Comparison of ENCODE assay signal across 32 mouse cellular contexts in the genomic region with DNA sequence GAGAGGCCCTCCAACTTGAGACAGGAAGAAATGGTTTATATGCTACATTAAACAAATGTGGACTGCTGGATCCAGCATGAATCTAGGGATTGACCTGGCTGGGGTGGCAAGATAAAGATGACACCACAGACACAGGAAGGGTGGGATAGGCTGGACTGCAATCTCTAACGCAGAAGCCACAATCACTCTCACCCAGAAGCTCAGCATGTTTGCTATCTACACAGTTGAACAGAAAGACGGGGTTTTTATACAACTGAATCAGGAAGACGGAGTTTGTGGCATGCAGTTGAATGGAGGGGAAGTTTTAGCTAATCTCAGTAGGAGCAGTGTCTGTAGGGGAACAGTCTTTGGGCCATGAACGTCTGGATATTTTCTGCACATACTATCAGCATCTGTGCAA. TPM values are rescaled to one million over a fixed set of nuclear protein-coding genes. Genes with fewer than 3 reads are reported as not detected.
DNase-seq lines count a peak whose midpoint lies in the region; ATAC-seq and TF ChIP-seq lines count a peak whose summit lies in the region.
"Had no signal": no experiment of that assay in that cellular context is flagged by ENCODE, and none has a peak within 500 bp of the region (broad histone marks: within the 10 kb centered on the region; RNA-seq: fewer than 3 reads in every experiment).

No protein-coding gene starts in this region.

- intact Hi-C loops in left cerebral cortex, postnatal 25 days (cut with DNase I): no loop called here

- 38% methylated on average over 4 of the region's 4 CpGs for WGBS in liver, embryonic 11.5 days
- WGBS in liver, embryonic 12.5 days (ENCODE audit: insufficient replicate concordance): 19% methylated on average over 4 of the region's 4 CpGs
- WGBS in liver, postnatal 0 days (ENCODE audit: insufficient replicate concordance): 50% methylated on average over 4 of the region's 4 CpGs
- WGBS in intestine, embryonic 15.5 days: 73% methylated on average over 4 of the region's 4 CpGs

- H3K36me3 ChIP-seq in liver, embryonic 11.5 days (ENCODE audit: control insufficient read depth, insufficient read depth, low read length): no peaks in the 10 kb centered on the region
- H3K36me3 ChIP-seq in liver, embryonic 12.5 days: no peaks in the 10 kb centered on the region
- H3K36me3 ChIP-seq in liver, postnatal 0 days (replicated peaks; ENCODE audit: insufficient read depth, low read length): no peaks in the 10 kb centered on the region
- no peaks in the 10 kb centered on the region for H3K36me3 ChIP-seq in intestine, embryonic 15.5 days
- H3K36me3 ChIP-seq: embryonic facial prominence, embryonic 10.5 days; embryonic facial prominence, embryonic 13.5 days; forebrain, embryonic 12.5 days; forebrain, embryonic 15.5 days; heart, embryonic 10.5 days; heart, embryonic 13.5 days had no signal

- H3K4me3 ChIP-seq in liver, embryonic 11.5 days (ENCODE audit: low read depth, low read length): no peak overlapping the region
- H3K4me3 ChIP-seq in liver, embryonic 12.5 days: no peak overlapping the region
- H3K4me3 ChIP-seq in liver, postnatal 0 days (ENCODE audit: low read depth, low read length): no peak overlapping the region
- no peak overlapping the region for H3K4me3 ChIP-seq in intestine, embryonic 15.5 days (replicated peaks)
- H3K4me3 ChIP-seq: embryonic facial prominence, embryonic 10.5 days; embryonic facial prominence, embryonic 13.5 days; erythroblast, embryonic 14.5 days; forebrain, embryonic 12.5 days; forebrain, embryonic 15.5 days; heart, adult 2 months; heart, embryonic 10.5 days; heart, embryonic 13.5 days had no signal

- H3K9ac ChIP-seq in liver, embryonic 11.5 days (ENCODE audit: low read depth, low read length): no peak overlapping the region
- no peak overlapping the region for H3K9ac ChIP-seq in liver, embryonic 12.5 days
- H3K9ac ChIP-seq in liver, postnatal 0 days (replicated peaks): no peak overlapping the region
- H3K9ac ChIP-seq in intestine, embryonic 15.5 days: no peak overlapping the region
- H3K9ac ChIP-seq: embryonic facial prominence, embryonic 13.5 days; forebrain, embryonic 12.5 days; forebrain, embryonic 15.5 days; heart, embryonic 13.5 days; hindbrain, embryonic 14.5 days had no signal

- no peak for TF ChIP-seq CTCF in liver, postnatal 0 days (IDR thresholded peaks at IDR 0.05; ENCODE audit: low read depth)

- ATAC-seq in liver, embryonic 11.5 days (replicated peaks; ENCODE audit: low FRiP score): peak; percentile 54
- 0 out of 2 replicates have a peak, but pooled peaks have one; percentile 30 for ATAC-seq in liver, embryonic 12.5 days
- peak; percentile 33 for ATAC-seq in liver, postnatal 0 days
- ATAC-seq in intestine, embryonic 15.5 days: no peak
- ATAC-seq: activated CD4-positive, CD25-positive, alpha-beta regulatory T cell, adult 4 months; forebrain, embryonic 15.5 days; hindbrain, postnatal 0 days had no signal

- no peak overlapping the region for H3K27ac ChIP-seq in liver, embryonic 11.5 days (ENCODE audit: low read depth, low read length)
- no peak overlapping the region for H3K27ac ChIP-seq in liver, embryonic 12.5 days
- H3K27ac ChIP-seq in liver, postnatal 0 days (ENCODE audit: low read depth): no peak overlapping the region
- no peak overlapping the region for H3K27ac ChIP-seq in intestine, embryonic 15.5 days
- H3K27ac ChIP-seq: embryonic facial prominence, embryonic 10.5 days; embryonic facial prominence, embryonic 13.5 days; forebrain, embryonic 12.5 days; forebrain, embryonic 15.5 days; heart, adult 2 months; heart, embryonic 10.5 days; heart, embryonic 13.5 days; hindbrain, embryonic 14.5 days; hindbrain, postnatal 0 days had no signal

- no peak overlapping the region for H3K4me2 ChIP-seq in liver, embryonic 11.5 days
- H3K4me2 ChIP-seq in liver, embryonic 12.5 days: no peak overlapping the region
- no peak overlapping the region for H3K4me2 ChIP-seq in liver, postnatal 0 days (ENCODE audit: low read depth, low read length)
- H3K4me2 ChIP-seq in intestine, embryonic 15.5 days (replicated peaks): no peak overlapping the region
- H3K4me2 ChIP-seq: embryonic facial prominence, embryonic 13.5 days; forebrain, embryonic 12.5 days; forebrain, embryonic 15.5 days; heart, embryonic 13.5 days; hindbrain, embryonic 14.5 days had no signal

- peak; percentile 58; the same call in 1 of the 2 replicates for TF ChIP-seq EP300 in liver, postnatal 0 days (IDR thresholded peaks at IDR 0.05; ENCODE audit: low read depth)

- DNase-seq in liver, embryonic 11.5 days (ENCODE audit: low spot score): no peak
- DNase-seq in liver: no peak
- DNase-seq in liver, postnatal 0 days: no peak
- DNase-seq in cerebellum, adult 11 months: no peak
- DNase-seq in left cerebral cortex, postnatal 25 days (ENCODE audit: low spot score in 2 of 2): no peak
- DNase-seq in ovary, postnatal 10 days (ENCODE audit: low spot score): no peak
- DNase-seq: adrenal gland, adult 8-10 months; adrenal gland, postnatal 25 days; cerebellum, adult 18-20 months; cerebellum, adult 9-10 months; cerebellum, postnatal 14 days; embryo, embryonic 11 days; gastrocnemius, postnatal 25 days; heart, adult 2 months; heart, postnatal 14 days; heart, postnatal 4 days had no signal

- no peaks in the 10 kb centered on the region; the same call in none of the 2 replicates for H3K27me3 ChIP-seq in liver, embryonic 11.5 days (replicated peaks; ENCODE audit: control insufficient read depth, insufficient read depth, low read length)
- peaks cover 3% of the 10 kb centered on the region; the same call in 1 of the 2 replicates for H3K27me3 ChIP-seq in liver, embryonic 12.5 days (replicated peaks)
- 0 out of 2 replicates have a peak, but pooled peaks cover 3% of the 10 kb centered on the region for H3K27me3 ChIP-seq in liver, postnatal 0 days (ENCODE audit: insufficient read depth, low read length)
- no peaks in the 10 kb centered on the region for H3K27me3 ChIP-seq in intestine, embryonic 15.5 days (replicated peaks)
- H3K27me3 ChIP-seq: forebrain, embryonic 15.5 days had no signal

- H3K4me1 ChIP-seq in liver, embryonic 11.5 days (replicated peaks; ENCODE audit: control insufficient read depth, insufficient read depth, low read length): no peaks in the 10 kb centered on the region
- H3K4me1 ChIP-seq in liver, embryonic 12.5 days: no peaks in the 10 kb centered on the region
- H3K4me1 ChIP-seq in liver, postnatal 0 days (ENCODE audit: insufficient read depth): no peaks in the 10 kb centered on the region
- H3K4me1 ChIP-seq in intestine, embryonic 15.5 days (replicated peaks): no peaks in the 10 kb centered on the region
- H3K4me1 ChIP-seq: embryonic facial prominence, embryonic 10.5 days; embryonic facial prominence, embryonic 13.5 days; forebrain, embryonic 12.5 days; forebrain, embryonic 15.5 days; heart, embryonic 10.5 days; heart, embryonic 13.5 days had no signal

- H3K9me3 ChIP-seq in liver, embryonic 11.5 days (ENCODE audit: control insufficient read depth, low read length): no peaks in the 10 kb centered on the region
- no peaks in the 10 kb centered on the region for H3K9me3 ChIP-seq in liver, embryonic 12.5 days (replicated peaks)
- H3K9me3 ChIP-seq in liver, postnatal 0 days (ENCODE audit: low read length): no peaks in the 10 kb centered on the region
- no peaks in the 10 kb centered on the region for H3K9me3 ChIP-seq in intestine, embryonic 15.5 days
- H3K9me3 ChIP-seq: embryonic facial prominence, embryonic 10.5 days; embryonic facial prominence, embryonic 13.5 days; forebrain, embryonic 12.5 days; forebrain, embryonic 15.5 days; heart, embryonic 10.5 days; heart, embryonic 13.5 days had no signal

RNA-seq across cellular contexts. Expression of a gene that starts 19.9 kb away (rescaled TPM):
- polyA plus RNA-seq in liver, embryonic 11.5 days (2014; fragmentation: Nextera tagmentation; extraction: Ambion mirVana): 0.06 TPM in 1 of 2 replicates, not detected in the other
- not detected in 2 replicates for polyA plus RNA-seq in liver, embryonic 12.5 days (2016; fragmentation: Nextera tagmentation; extraction: Ambion mirVana)
- 0.06 and 0.07 TPM in 2 replicates for polyA plus RNA-seq in liver, postnatal 0 days (2015; fragmentation: Nextera tagmentation; extraction: Ambion mirVana)
- total RNA-seq in left cerebral cortex, postnatal 25 days (2021): 1 to 10 TPM; 1.1 to 1.5 TPM
- 0.15 and 0.16 TPM in 2 replicates for polyA plus RNA-seq in intestine, embryonic 15.5 days (2015; fragmentation: Nextera tagmentation; extraction: Ambion mirVana)
- polyA plus RNA-seq: embryonic facial prominence, embryonic 10.5 days had no signal

RNA-seq across cellular contexts. Expression of a gene that starts 45.3 kb away (rescaled TPM):
- not detected in 2 replicates for polyA plus RNA-seq in liver, embryonic 11.5 days (2014; fragmentation: Nextera tagmentation; extraction: Ambion mirVana)
- polyA plus RNA-seq in liver, embryonic 12.5 days (2016; fragmentation: Nextera tagmentation; extraction: Ambion mirVana): not detected in 2 replicates
- not detected in 2 replicates for polyA plus RNA-seq in liver, postnatal 0 days (2015; fragmentation: Nextera tagmentation; extraction: Ambion mirVana)
- not detected for total RNA-seq in left cerebral cortex, postnatal 25 days (2021)
- polyA plus RNA-seq in intestine, embryonic 15.5 days (2015; fragmentation: Nextera tagmentation; extraction: Ambion mirVana): not detected in 2 replicates
- total RNA-seq: adrenal gland, adult 8-10 months; adrenal gland, postnatal 25 days; ES-E14; gastrocnemius, adult 8-10 months; gastrocnemius, postnatal 25 days; heart, adult 2 months; heart, postnatal 14 days; heart, postnatal 4 days; hindbrain, postnatal 0 days had no signal
- polyA plus RNA-seq: brain, embryonic 14.5 days; embryonic facial prominence, embryonic 10.5 days; embryonic facial prominence, embryonic 13.5 days; erythroblast, embryonic 14.5 days; forebrain, embryonic 12.5 days; forebrain, embryonic 15.5 days; heart, adult 2 months; heart, embryonic 10.5 days; heart, embryonic 13.5 days; hindbrain, embryonic 11.5 days; hindbrain, embryonic 14.5 days; hindbrain, postnatal 0 days had no signal
